Mouse (Mus musculus): ENCODE data around the gene Slx4ip. TPM values are rescaled to one million over a fixed set of nuclear protein-coding genes. Genes with fewer than 3 reads are reported as not detected.

Slx4ip gene
- 2.4 TPM in 2 replicates for polyA plus RNA-seq (2015; fragmentation: Nextera tagmentation; extraction: Ambion mirVana)

DNA sequence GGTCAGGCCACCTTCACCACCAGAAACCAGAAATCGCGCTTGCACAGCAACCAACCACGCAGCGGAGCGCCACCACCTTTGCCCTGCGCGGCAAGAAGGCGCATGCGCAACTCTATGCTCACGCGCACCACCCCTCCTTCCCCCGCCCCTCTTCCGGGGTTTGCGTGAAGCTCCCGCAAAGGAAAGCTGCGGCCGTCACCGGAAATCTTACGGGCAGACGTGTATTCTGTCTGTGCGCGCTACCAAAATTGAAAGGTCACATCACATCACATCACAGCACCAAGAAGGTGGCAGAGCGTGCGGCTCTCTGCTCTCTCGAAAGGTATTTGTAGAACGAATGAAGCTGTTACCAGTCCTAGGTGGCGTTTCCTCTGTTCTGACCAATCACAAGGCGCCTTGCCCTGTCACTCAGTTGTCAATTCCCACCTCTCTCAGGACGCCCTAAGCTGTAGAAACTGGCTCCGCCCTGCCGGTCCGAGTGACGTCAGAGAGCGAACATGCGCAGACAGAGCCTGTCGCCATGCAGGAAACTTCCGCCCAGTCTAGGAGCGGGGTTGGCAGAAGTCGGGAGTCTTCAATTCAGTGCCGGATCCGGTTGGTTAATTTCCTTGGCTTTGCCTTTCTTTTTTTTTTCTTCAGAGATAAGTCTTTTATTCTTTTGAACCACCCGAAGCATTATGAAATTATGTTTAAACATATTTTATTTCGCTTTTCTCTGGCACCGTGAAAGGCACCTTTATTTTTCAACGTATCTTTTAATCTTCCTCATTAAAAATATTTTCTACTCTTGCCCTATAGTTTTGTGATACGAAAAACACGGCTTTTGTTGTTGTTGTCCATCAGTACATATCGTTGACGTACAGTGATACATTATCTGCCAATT, at the start of gene Slx4ip, which contains the start of the genes AL731706.1 and Mkks:
TSS of gene Slx4ip (plus strand) at position 151 of the 883 bp plus-strand sequence.
TSS of gene AL731706.1 (minus strand) at position 322 of the 883 bp plus-strand sequence.
TSS of gene Mkks (minus strand) at position 322 of the 883 bp plus-strand sequence.

GRCm38 (mm10) chr2:136885579-136885978, 5.4 kb upstream of the Slx4ip start, which contains the start of gene AL731706.2:
Gene AL731706.2 (minus strand): TSS chr2:136885679.

GRCm38 (mm10) chr2:137116025-137116674, 225.1 kb downstream of the Slx4ip start, which contains the start of gene Jag1:
Gene Jag1 (minus strand): TSS chr2:137116644.

Other genes with a start within 250 kb of the Slx4ip start
- gene Snap25, start 177.8 kb upstream of the Slx4ip start, polyA plus RNA-seq (2015; fragmentation: Nextera tagmentation; extraction: Ambion mirVana): 0.28 and 0.63 TPM in 2 replicates
- gene AL731706.2, start 5.5 kb upstream of the Slx4ip start, polyA plus RNA-seq (2015; fragmentation: Nextera tagmentation; extraction: Ambion mirVana): 22.4 and 42.4 TPM in 2 replicates
- gene AL731706.1, start 171 bp downstream of the Slx4ip start, polyA plus RNA-seq (2015; fragmentation: Nextera tagmentation; extraction: Ambion mirVana): 24.1 and 24.2 TPM in 2 replicates
- 8.1 and 12.5 TPM in 2 replicates for gene Mkks, start 171 bp downstream of the Slx4ip start, polyA plus RNA-seq (2015; fragmentation: Nextera tagmentation; extraction: Ambion mirVana)
- gene Jag1, start 225.4 kb downstream of the Slx4ip start, polyA plus RNA-seq (2015; fragmentation: Nextera tagmentation; extraction: Ambion mirVana): 8.9 and 9.2 TPM in 2 replicates